Mouse (Mus musculus) C2C12 (cell line): ENCODE data around the gene Pfn1.

Experiments
- CTCF ChIP-seq: IDR thresholded peaks from one replicate; pipeline ENCODE4 v1.5.1; 2011; ENCODE audit not compliant: control insufficient read depth, insufficient read depth, insufficient read length
- FOSL1 ChIP-seq: IDR thresholded peaks from one replicate; pipeline ENCODE4 v1.8.0; 2011; ENCODE audit warnings: mild to moderate bottlenecking, low read length; ENCODE audit not compliant: poor library complexity, insufficient read depth, severe bottlenecking
- MAX ChIP-seq: IDR thresholded peaks from one replicate; pipeline ENCODE4 v1.6.1; 2011; ENCODE audit warnings: mild to moderate bottlenecking, control low read depth
- MYOD1 ChIP-seq: IDR thresholded peaks from one replicate; pipeline ENCODE4 v1.6.1; 2011; ENCODE audit warnings: low read depth; ENCODE audit not compliant: control insufficient read depth, insufficient read length
- USF1 ChIP-seq: IDR thresholded peaks from one replicate; pipeline ENCODE4 v1.6.1; 2011; ENCODE audit warnings: low read depth, mild to moderate bottlenecking, control low read depth, moderate library complexity

- TF ChIP-seq CTCF (no peak), USF1 (no peak), MYOD1 (no peak), FOSL1 (no peak), MAX (no peak)
Observed at GRCm38 (mm10) chr11:70657991-70658390, 3.5 kb upstream of the Pfn1 start.
